Mouse (Mus musculus) testis, adult 2 months (tissue): ENCODE measurements around the gene Inip.

ENCODE experiments used
- CTCF ChIP-seq: fragments of 200-500 bp; IDR thresholded peaks from 2 replicates; pipeline ENCODE4 v1.5.1; 2012; ENCODE audit warnings: low read depth, mild to moderate bottlenecking, inconsistent platforms, low read length, moderate library complexity; ENCODE audit not compliant: control insufficient read depth, insufficient read depth, insufficient replicate concordance
- POLR2A ChIP-seq: fragments of 200-500 bp; IDR thresholded peaks from 2 replicates; pipeline ENCODE4 v1.6.1; 2012; ENCODE audit warnings: low read depth, mild to moderate bottlenecking, inconsistent platforms, low read length, moderate library complexity; ENCODE audit not compliant: control insufficient read depth

GRCm38 (mm10) chr4:59787126-59787525 lies 14.3 kb downstream of the Inip start:
- TF ChIP-seq POLR2A (no peak), CTCF (no peak)
